22 mouse cellular contexts compared by ENCODE assay signal in genomic region chr15:80019220-80019619, GRCm38 (mm10). TPM values are rescaled to one million over a fixed set of nuclear protein-coding genes. Genes with fewer than 3 reads are reported as not detected.
A peak's percentile ranks its signal among the peaks of the same experiment; 100 is the strongest.
DNase-seq lines count a peak whose midpoint lies in the region; ATAC-seq and TF ChIP-seq lines count a peak whose summit lies in the region.
"Had no signal": no experiment of that assay in that cellular context is flagged by ENCODE, and none has a peak within 500 bp of the region (broad histone marks: within the 10 kb centered on the region; RNA-seq: fewer than 3 reads in every experiment).

No protein-coding gene starts in this region.

- no peak overlapping the region for H3K4me2 ChIP-seq in forebrain, embryonic 16.5 days (ENCODE audit: low read length)
- H3K4me2 ChIP-seq: heart, embryonic 12.5 days; hindbrain, embryonic 13.5 days; neural tube, embryonic 12.5 days had no signal

- 82% methylated on average over 7 of the region's 7 CpGs for WGBS in heart, adult 2 months
- WGBS in forebrain, embryonic 16.5 days, result 74% methylated on average over 7 of the region's 7 CpGs

- ATAC-seq in forebrain, embryonic 16.5 days, result no peak
- ATAC-seq: intestine, postnatal 0 days had no signal

- no peak for TF ChIP-seq EP300 in heart, adult 2 months (IDR thresholded peaks at IDR 0.05; ENCODE audit: insufficient read depth, low read depth, low read length)

- no peak for TF ChIP-seq POLR2A in heart, adult 2 months (IDR thresholded peaks at IDR 0.05; ENCODE audit: insufficient read depth, low read depth, low read length)

- no peak overlapping the region for H3K9ac ChIP-seq in heart, adult 2 months (ENCODE audit: low read depth, low read length)
- no peak overlapping the region for H3K9ac ChIP-seq in forebrain, embryonic 16.5 days (replicated peaks; ENCODE audit: low read depth, low read length)
- H3K9ac ChIP-seq: heart, embryonic 12.5 days; hindbrain, embryonic 13.5 days; liver, embryonic 14.5 days; neural tube, embryonic 12.5 days had no signal

- intact Hi-C loops in heart, adult 2 months (cut with DNase I), result no loop called here
- intact Hi-C loops in heart, postnatal 25 days (cut with DNase I), result no loop called here
- intact Hi-C loops in left cerebral cortex, postnatal 25 days (cut with DNase I), result loop anchor here (10.0 kb wide), 1 partner anchor 254 kb away; no protein-coding TSS in a partner anchor
- intact Hi-C loops in left cerebral cortex, postnatal 10 days (cut with DNase I), result no loop called here

- TF ChIP-seq CTCF in heart, adult 2 months (IDR thresholded peaks at IDR 0.05), result no peak

- no peak for DNase-seq in heart, adult 2 months
- no peak for DNase-seq in heart, postnatal 25 days (ENCODE audit: low spot score)
- DNase-seq in left cerebral cortex, postnatal 25 days (ENCODE audit: low spot score in 2 of 2), result peak; percentile 44 to 78
- no peak for DNase-seq in left cerebral cortex, postnatal 10 days (ENCODE audit: extremely low spot score in 1 of 2, low spot score in 2 of 2)
- DNase-seq in right cerebral cortex, adult 18-20 months, result peak; percentile 78
- DNase-seq in right cerebral cortex, postnatal 14 days, result no peak
- DNase-seq in right cerebral cortex, postnatal 36 days (ENCODE audit: low spot score in 2 of 2), result peak; percentile 49 to 70
- DNase-seq: adrenal gland, postnatal 25 days; cerebellum, adult 18-20 months; cerebellum, postnatal 36 days; heart, postnatal 14 days; thymus, postnatal 36 days had no signal

- H3K36me3 ChIP-seq in heart, adult 2 months (ENCODE audit: control insufficient read depth, insufficient read depth, low read length), result no peaks in the 10 kb centered on the region
- no peaks in the 10 kb centered on the region for H3K36me3 ChIP-seq in forebrain, embryonic 16.5 days (ENCODE audit: control insufficient read depth, insufficient read depth)
- H3K36me3 ChIP-seq: embryonic facial prominence, embryonic 10.5 days; heart, embryonic 12.5 days; hindbrain, embryonic 13.5 days; midbrain, embryonic 10.5 days; neural tube, embryonic 12.5 days had no signal

- H3K79me2 ChIP-seq in heart, adult 2 months (replicated peaks; ENCODE audit: control insufficient read depth, insufficient read depth, low read length), result no peaks in the 10 kb centered on the region

- H3K4me1 ChIP-seq in heart, adult 2 months (ENCODE audit: control insufficient read depth, insufficient read depth, low read length), result peaks cover 4% of the 10 kb centered on the region
- H3K4me1 ChIP-seq in forebrain, embryonic 16.5 days (replicated peaks; ENCODE audit: control insufficient read depth, insufficient read depth, low read length), result peaks cover 10% of the 10 kb centered on the region

- H3K27me3 ChIP-seq in heart, adult 2 months (ENCODE audit: control insufficient read depth, insufficient read depth, low read length), result no peaks in the 10 kb centered on the region
- H3K27me3 ChIP-seq in forebrain, embryonic 16.5 days (replicated peaks; ENCODE audit: control insufficient read depth, insufficient read depth, low read length), result peaks cover 18% of the 10 kb centered on the region

- H3K4me3 ChIP-seq in heart, adult 2 months, result no peak overlapping the region
- H3K4me3 ChIP-seq in forebrain, embryonic 16.5 days (replicated peaks; ENCODE audit: low read length), result no peak overlapping the region
- H3K4me3 ChIP-seq: embryonic facial prominence, embryonic 10.5 days; heart, embryonic 12.5 days; hindbrain, embryonic 13.5 days; midbrain, embryonic 10.5 days; neural tube, embryonic 12.5 days had no signal

- peak overlapping the region; percentile 66 for H3K27ac ChIP-seq in heart, adult 2 months
- H3K27ac ChIP-seq in forebrain, embryonic 16.5 days (ENCODE audit: low read length), result no peak overlapping the region
- H3K27ac ChIP-seq: embryonic facial prominence, embryonic 10.5 days; hindbrain, embryonic 13.5 days; liver, embryonic 14.5 days; macrophage; midbrain, embryonic 10.5 days; neural tube, embryonic 12.5 days had no signal

- H3K9me3 ChIP-seq in forebrain, embryonic 16.5 days (ENCODE audit: control insufficient read depth, low read length), result no peaks in the 10 kb centered on the region
- H3K9me3 ChIP-seq: embryonic facial prominence, embryonic 10.5 days; heart, embryonic 12.5 days; hindbrain, embryonic 13.5 days; midbrain, embryonic 10.5 days; neural tube, embryonic 12.5 days had no signal

RNA-seq across cellular contexts. Expression of gene Pdgfb, which starts 4.4 kb away (rescaled TPM):
- 10 to 100 TPM; 27.1 to 27.3 TPM for total RNA-seq in heart, adult 2 months (2021)
- 32.6 and 45.1 TPM in 2 replicates for polyA plus RNA-seq in heart, adult 2 months (2012; rRNA removed)
- total RNA-seq in heart, postnatal 25 days (2021), result 10 to 100 TPM; 24.5 to 33.8 TPM
- 10 to 100 TPM; 34.0 to 36.7 TPM for total RNA-seq in left cerebral cortex, postnatal 25 days (2021)
- total RNA-seq in left cerebral cortex, postnatal 10 days (2021), result 10 to 100 TPM; 42.6 to 43.4 TPM
- 3.4 and 3.6 TPM in 2 replicates for polyA plus RNA-seq in forebrain, embryonic 16.5 days (2015; fragmentation: Nextera tagmentation; extraction: Ambion mirVana)
- total RNA-seq: CH12.LX had no signal

RNA-seq across cellular contexts. Expression of gene Cbx7, which starts 48.3 kb away (rescaled TPM):
- total RNA-seq in heart, adult 2 months (2021), result 10 to 100 TPM; 18.9 to 21.7 TPM
- 21.4 and 31.6 TPM in 2 replicates for polyA plus RNA-seq in heart, adult 2 months (2012; rRNA removed)
- total RNA-seq in heart, postnatal 25 days (2021), result 1 to 10 TPM; 9.4 to 9.8 TPM
- 10 to 100 TPM; 27.1 to 29.5 TPM for total RNA-seq in left cerebral cortex, postnatal 25 days (2021)
- 1 to 10 TPM; 5.6 to 7.1 TPM for total RNA-seq in left cerebral cortex, postnatal 10 days (2021)
- polyA plus RNA-seq in forebrain, embryonic 16.5 days (2015; fragmentation: Nextera tagmentation; extraction: Ambion mirVana), result 3.0 and 4.0 TPM in 2 replicates

Comparison
In these comparisons a context has a peak if more than half of its experiments do, and no peak if none do; other contexts are left out.
1. DNase-seq: peak in left cerebral cortex, postnatal 25 days (2 of 2), right cerebral cortex, adult 18-20 months (single experiment) and right cerebral cortex, postnatal 36 days (2 of 2); none in heart, adult 2 months (0 of 2), heart, postnatal 25 days (single experiment), left cerebral cortex, postnatal 10 days (0 of 2) and right cerebral cortex, postnatal 14 days (single experiment).